Mouse (Mus musculus): ENCODE measurements around the gene Nsa2. TPM values are rescaled to one million over a fixed set of nuclear protein-coding genes. Genes with fewer than 3 reads are reported as not detected.

Gene Nsa2
- total RNA-seq, 2 experiments from 2014 or later = 37.1 to 37.3 TPM

GRCm38 (mm10) chr13:97095726-97096125 lies 42.0 kb downstream of the Nsa2 start:
- intact Hi-C loops (cut with DNase I) = no loop called here
- no peak for DNase-seq (ENCODE audit: low spot score in 2 of 2)

GRCm38 (mm10) chr13:97088183-97088582 lies 49.6 kb downstream of the Nsa2 start:
- no peak for DNase-seq (ENCODE audit: low spot score in 2 of 2)
- intact Hi-C loops (cut with DNase I) = no loop called here

- no peak for DNase-seq (ENCODE audit: low spot score in 2 of 2)
- intact Hi-C loops (cut with DNase I) = no loop called here
These were observed 50.3 kb downstream of the Nsa2 start for GRCm38 (mm10) chr13:97087421-97087820.

- DNase-seq (ENCODE audit: low spot score in 2 of 2) = no peak
- intact Hi-C loops (cut with DNase I) = no loop called here
These were observed 51.4 kb downstream of the Nsa2 start for GRCm38 (mm10) chr13:97086316-97086715.

GRCm38 (mm10) chr13:97082432-97082831 lies 55.3 kb downstream of the Nsa2 start:
- intact Hi-C loops (cut with DNase I) = no loop called here
- no peak for DNase-seq (ENCODE audit: low spot score in 2 of 2)

- intact Hi-C loops (cut with DNase I) = no loop called here
- no peak for DNase-seq (ENCODE audit: low spot score in 2 of 2)
These were observed 57.1 kb downstream of the Nsa2 start for GRCm38 (mm10) chr13:97080615-97081014.

- DNase-seq (ENCODE audit: low spot score in 2 of 2) = no peak
- intact Hi-C loops (cut with DNase I) = no loop called here
These were observed 57.5 kb downstream of the Nsa2 start for GRCm38 (mm10) chr13:97080201-97080600.

Other genes starting within 250 kb of the Nsa2 start
- 10 to 100 TPM in 1 of 2 experiments, 1 to 10 TPM in 1; 9.0 to 14.2 TPM for gene Gcnt4, start 213.2 kb downstream of the Nsa2 start, total RNA-seq (2021)
- gene 1700029F12Rik, start 103.6 kb downstream of the Nsa2 start, total RNA-seq (2021) = not detected
- gene Fam169a, start 70.7 kb downstream of the Nsa2 start, total RNA-seq (2021) = 10 to 100 TPM; 44.6 to 47.7 TPM
- 1 to 10 TPM in 1 of 2 experiments, not detected in 1; 2.3 TPM for gene Gm6169, start 38.7 kb downstream of the Nsa2 start, total RNA-seq (2021)
- gene Gfm2, start within 50 bp of the Nsa2 start, total RNA-seq (2021) = 10 to 100 TPM; 21.0 to 30.8 TPM
- 100 to 1,000 TPM; 111 to 119 TPM for gene Hexb, start 60.4 kb upstream of the Nsa2 start, total RNA-seq (2021)
- 100 to 1,000 TPM; 570 to 627 TPM for gene Enc1, start 103.2 kb upstream of the Nsa2 start, total RNA-seq (2021)

Data from left cerebral cortex, postnatal 36 days (tissue).